Mouse (Mus musculus) testis, adult 2 months (tissue): ENCODE measurements around the gene Zglp1.

Experiments
- CTCF ChIP-seq: fragments of 200-500 bp; IDR thresholded peaks from 2 replicates; pipeline ENCODE4 v1.5.1; 2012; ENCODE audit warnings: low read depth, mild to moderate bottlenecking, inconsistent platforms, low read length, moderate library complexity; ENCODE audit not compliant: control insufficient read depth, insufficient read depth, insufficient replicate concordance
- POLR2A ChIP-seq: fragments of 200-500 bp; IDR thresholded peaks from 2 replicates; pipeline ENCODE4 v1.6.1; 2012; ENCODE audit warnings: low read depth, mild to moderate bottlenecking, inconsistent platforms, low read length, moderate library complexity; ENCODE audit not compliant: control insufficient read depth

GRCm38 (mm10) chr9:21031896-21032351 is 35.0 kb downstream of the Zglp1 start, which contains the start of gene Icam5:
- no peak for TF ChIP-seq POLR2A
- TF ChIP-seq CTCF: no peak
